Mouse (Mus musculus) hindbrain, embryonic 16.5 days (tissue): ENCODE results near the gene Dnaja4. TPM values are rescaled to one million over a fixed set of nuclear protein-coding genes. Genes with fewer than 3 reads are reported as not detected.

Source experiments
- ATAC-seq: fragments of 200-750 bp; cut with Nextera tagmentation; 2 replicates; pipeline ENCODE4 v1.8.0; 2017; ENCODE audit warnings: moderate TSS enrichment, moderate library complexity
- H3K27ac ChIP-seq: fragments of 300-500 bp; sonication (generic); 2 replicates; pipeline ENCODE4 v1.5.1; 2014; ENCODE audit warnings: low read depth, mild to moderate bottlenecking, control low read depth, low read length, moderate library complexity
- H3K27me3 ChIP-seq: fragments of 300-500 bp; sonication (generic); replicated peaks from 2 replicates; pipeline ENCODE4 v1.6.1; 2014; ENCODE audit warnings: low read length; ENCODE audit not compliant: control insufficient read depth, insufficient read depth
- H3K36me3 ChIP-seq: fragments of 300-500 bp; sonication (generic); 2 replicates; pipeline ENCODE4 v1.6.1; 2014; ENCODE audit warnings: mild to moderate bottlenecking, low read length, moderate library complexity, mixed read lengths; ENCODE audit not compliant: control insufficient read depth, insufficient read depth
- H3K4me1 ChIP-seq: fragments of 300-500 bp; sonication (generic); 2 replicates; pipeline ENCODE4 v1.6.1; 2014; ENCODE audit warnings: low read depth, low read length; ENCODE audit not compliant: control insufficient read depth, insufficient read depth
- H3K4me2 ChIP-seq: fragments of 300-500 bp; sonication (generic); 2 replicates; pipeline ENCODE4 v1.6.1; 2014; ENCODE audit warnings: mild to moderate bottlenecking, low read length, control low read depth, moderate library complexity
- H3K4me3 ChIP-seq: fragments of 300-500 bp; sonication (generic); 2 replicates; pipeline ENCODE4 v1.5.1; 2014; ENCODE audit warnings: mild to moderate bottlenecking, low read length, control low read depth, moderate library complexity
- H3K9ac ChIP-seq: fragments of 300-500 bp; sonication (generic); 2 replicates; pipeline ENCODE4 v1.6.1; 2014; ENCODE audit warnings: low read depth, mild to moderate bottlenecking, control low read depth, low read length, moderate library complexity
- H3K9me3 ChIP-seq: fragments of 300-500 bp; sonication (generic); 2 replicates; pipeline ENCODE4 v1.6.1; 2014; ENCODE audit warnings: mild to moderate bottlenecking, low read length, moderate library complexity; ENCODE audit not compliant: control insufficient read depth
- WGBS: fragments of 180-500 bp; shearing (Covaris S2); extraction: QIAGEN DNeasy Blood & Tissue Kit; methylation state at CpG from one replicate; pipeline ENCODE4 v1.1.7; 2014; 5-methylcytosine and 5-hydroxymethylcytosine counted together
- polyA plus RNA-seq: library from polyadenylated mRNA; unstranded; fragments of >200 nt; fragmentation: Nextera tagmentation; extraction: Ambion mirVana; gene quantifications from 2 replicates; pipeline ENCODE4 v1.2.1, GENCODE M21; 2015

Gene Dnaja4
- polyA plus RNA-seq: 9.1 and 10.0 TPM in 2 replicates

- Histone ChIP-seq H3K4me2 (peak within 1 kb of the TSS; percentile 86), H3K9ac (peak within 1 kb of the TSS; percentile 86), H3K36me3 (no peaks in the 10 kb centered on the region), H3K27ac (peak within 1 kb of the TSS; percentile 11), H3K4me3 (peak within 1 kb of the TSS; percentile 78), H3K4me1 (peaks cover 9% of the 10 kb centered on the region), H3K9me3 (peaks cover 5% of the 10 kb centered on the region; the same call in 1 of the 2 replicates), H3K27me3 (no peaks in the 10 kb centered on the region; the same call in 1 of the 2 replicates)
- 62% methylated on average over 14 of the region's 17 CpGs for WGBS
- ATAC-seq: peak; percentile 57
These were observed at the start of gene Dnaja4 for GRCm38 (mm10) chr9:54698318-54699086. Gene Dnaja4 (plus strand): TSS chr9:54698873.

GRCm38 (mm10) chr9:54649360-54649759, 49.3 kb upstream of the Dnaja4 start:
- no peaks in the 10 kb centered on the region for H3K27me3 ChIP-seq
- WGBS: 83% methylated on average over 1 of the region's 1 CpGs
- no peaks in the 10 kb centered on the region for H3K36me3 ChIP-seq
- ATAC-seq: no peak
- no peak overlapping the region for H3K9ac ChIP-seq
- H3K4me1 ChIP-seq: no peaks in the 10 kb centered on the region
- H3K4me3 ChIP-seq: no peak overlapping the region
- no peaks in the 10 kb centered on the region for H3K9me3 ChIP-seq
- no peak overlapping the region for H3K27ac ChIP-seq
- H3K4me2 ChIP-seq: no peak overlapping the region

DNA sequence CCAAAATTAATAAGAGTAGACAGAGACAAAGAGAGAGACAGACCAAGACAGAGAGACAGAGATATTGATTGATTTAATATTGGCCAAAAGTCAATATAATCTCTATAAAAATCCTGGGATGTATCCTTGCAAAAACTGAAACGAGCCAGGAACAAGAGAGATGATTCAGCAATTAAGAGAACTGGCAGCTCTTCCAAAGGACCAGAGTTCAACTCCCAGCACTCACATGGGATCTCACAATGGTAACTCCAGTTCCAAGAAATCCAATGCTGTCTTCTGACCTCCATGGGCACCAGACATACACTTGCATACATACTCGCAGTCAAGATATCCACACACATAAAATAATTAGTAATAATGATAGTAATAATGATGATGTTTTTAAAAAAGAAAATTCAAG, 45.9 kb upstream of the Dnaja4 start:
- H3K4me1 ChIP-seq: no peaks in the 10 kb centered on the region
- no peak overlapping the region for H3K4me3 ChIP-seq
- no peak for ATAC-seq
- H3K27me3 ChIP-seq: no peaks in the 10 kb centered on the region
- H3K4me2 ChIP-seq: no peak overlapping the region
- no peak overlapping the region for H3K27ac ChIP-seq
- H3K9ac ChIP-seq: no peak overlapping the region
- H3K9me3 ChIP-seq: no peaks in the 10 kb centered on the region
- no peaks in the 10 kb centered on the region for H3K36me3 ChIP-seq
- 83% methylated on average over 2 of the region's 2 CpGs for WGBS

GRCm38 (mm10) chr9:54655846-54656245, 42.8 kb upstream of the Dnaja4 start:
- H3K4me1 ChIP-seq: no peaks in the 10 kb centered on the region
- H3K9ac ChIP-seq: no peak overlapping the region
- H3K4me2 ChIP-seq: no peak overlapping the region
- ATAC-seq: no peak
- no peaks in the 10 kb centered on the region for H3K36me3 ChIP-seq
- no peak overlapping the region for H3K4me3 ChIP-seq
- H3K27ac ChIP-seq: no peak overlapping the region
- H3K27me3 ChIP-seq: no peaks in the 10 kb centered on the region
- 67% methylated on average over 2 of the region's 2 CpGs for WGBS
- no peaks in the 10 kb centered on the region for H3K9me3 ChIP-seq

- ATAC-seq: no peak
- H3K36me3 ChIP-seq: no peaks in the 10 kb centered on the region
- no peaks in the 10 kb centered on the region for H3K9me3 ChIP-seq
- WGBS: 89% methylated on average over 6 of the region's 6 CpGs
- no peak overlapping the region for H3K27ac ChIP-seq
- H3K4me3 ChIP-seq: no peak overlapping the region
- H3K4me2 ChIP-seq: no peak overlapping the region
- H3K9ac ChIP-seq: no peak overlapping the region
- no peaks in the 10 kb centered on the region for H3K27me3 ChIP-seq
- H3K4me1 ChIP-seq: no peaks in the 10 kb centered on the region; the same call in 1 of the 2 replicates
These were observed 42.3 kb upstream of the Dnaja4 start for GRCm38 (mm10) chr9:54656402-54656801.

DNA sequence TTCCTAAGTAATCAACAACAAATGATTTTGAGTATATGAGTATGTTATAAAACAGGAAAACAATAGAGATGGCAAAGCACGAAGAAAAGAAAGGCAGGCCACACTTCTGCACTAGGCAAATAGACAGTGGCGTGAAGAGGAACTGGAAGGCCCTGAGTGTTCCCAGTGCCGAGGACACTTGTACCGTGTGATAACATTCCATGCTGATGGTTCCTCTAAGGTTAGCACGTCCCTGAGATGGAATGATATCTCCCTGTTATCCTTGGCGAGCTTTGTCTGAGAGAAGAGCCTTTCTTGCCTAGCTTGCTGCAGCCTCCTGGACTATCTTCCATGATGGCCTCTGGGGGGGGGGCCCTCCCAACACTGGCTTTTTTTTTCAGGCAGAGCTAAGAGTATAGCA, 39.9 kb upstream of the Dnaja4 start:
- Histone ChIP-seq H3K9me3 (no peaks in the 10 kb centered on the region), H3K4me2 (peak overlapping the region; percentile 11; the same call in 1 of the 2 replicates), H3K27ac (no peak overlapping the region), H3K4me1 (no peaks in the 10 kb centered on the region; the same call in none of the 2 replicates), H3K9ac (no peak overlapping the region), H3K4me3 (no peak overlapping the region), H3K36me3 (no peaks in the 10 kb centered on the region), H3K27me3 (no peaks in the 10 kb centered on the region)
- no peak for ATAC-seq
- WGBS: 92% methylated on average over 6 of the region's 6 CpGs

GRCm38 (mm10) chr9:54661605-54662377, 36.9 kb upstream of the Dnaja4 start, which contains the start of gene Acsbg1:
Gene Acsbg1 (minus strand): TSS chr9:54661870.
- no peaks in the 10 kb centered on the region; the same call in none of the 2 replicates for H3K4me1 ChIP-seq
- peak; percentile 93 for ATAC-seq
- peak within 1 kb of the TSS; percentile 27 for H3K4me3 ChIP-seq
- no peaks in the 10 kb centered on the region for H3K9me3 ChIP-seq
- no peaks in the 10 kb centered on the region for H3K27me3 ChIP-seq
- H3K36me3 ChIP-seq: no peaks in the 10 kb centered on the region
- 4% methylated on average over 9 of the region's 10 CpGs for WGBS
- H3K9ac ChIP-seq: peak within 1 kb of the TSS; percentile 17; the same call in 1 of the 2 replicates
- peak within 1 kb of the TSS; percentile 39 for H3K4me2 ChIP-seq
- peak within 1 kb of the TSS; percentile 60 for H3K27ac ChIP-seq

- no peak overlapping the region for H3K4me3 ChIP-seq
- H3K9me3 ChIP-seq: no peaks in the 10 kb centered on the region
- no peak for ATAC-seq
- no peaks in the 10 kb centered on the region for H3K36me3 ChIP-seq
- no peaks in the 10 kb centered on the region; the same call in none of the 2 replicates for H3K4me1 ChIP-seq
- no peak overlapping the region for H3K4me2 ChIP-seq
- no peaks in the 10 kb centered on the region for H3K27me3 ChIP-seq
- WGBS: 71% methylated on average over 9 of the region's 9 CpGs
- no peak overlapping the region for H3K27ac ChIP-seq
- no peak overlapping the region for H3K9ac ChIP-seq
These were observed 34.3 kb upstream of the Dnaja4 start for GRCm38 (mm10) chr9:54664358-54664757.

DNA sequence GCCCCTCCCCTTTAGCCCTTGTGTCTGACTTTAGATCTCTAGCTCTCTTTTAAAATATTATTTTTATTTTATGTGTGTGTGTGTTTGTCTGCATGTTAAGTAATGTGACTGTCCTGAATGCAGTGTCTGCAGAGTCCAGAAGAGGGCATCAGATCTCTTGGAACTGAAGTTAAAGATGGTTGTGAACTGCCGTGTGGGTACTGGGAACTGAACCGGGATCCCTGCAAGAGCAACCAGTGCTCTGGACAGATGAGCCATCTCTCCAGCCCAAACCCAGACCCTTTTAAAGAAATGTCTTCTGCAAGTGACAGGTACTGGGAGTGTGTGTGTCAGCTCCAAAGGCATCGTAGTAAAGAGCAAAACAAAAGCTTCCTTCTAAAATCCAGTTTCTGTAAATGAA, 32.6 kb upstream of the Dnaja4 start:
- no peaks in the 10 kb centered on the region; the same call in none of the 2 replicates for H3K4me1 ChIP-seq
- H3K9me3 ChIP-seq: no peaks in the 10 kb centered on the region
- no peaks in the 10 kb centered on the region for H3K27me3 ChIP-seq
- no peak overlapping the region for H3K4me3 ChIP-seq
- no peak overlapping the region for H3K27ac ChIP-seq
- no peaks in the 10 kb centered on the region for H3K36me3 ChIP-seq
- ATAC-seq: no peak
- 94% methylated on average over 3 of the region's 3 CpGs for WGBS
- H3K9ac ChIP-seq: no peak overlapping the region
- no peak overlapping the region for H3K4me2 ChIP-seq
